Mouse (Mus musculus): ENCODE data around the gene Eif4h.

GRCm38 (mm10) chr5:134606314-134606713, 33.0 kb downstream of the Eif4h start:
- TF ChIP-seq CTCF (IDR thresholded peaks at IDR 0.05; ENCODE audit: insufficient read depth, low read depth, low read length), result no peak
- TF ChIP-seq POLR2A (IDR thresholded peaks at IDR 0.05; ENCODE audit: insufficient read depth, low read depth, low read length), result no peak
